ENCODE assay signal across 11 mouse cellular contexts in genomic region chr13:71050646-71051045, GRCm38 (mm10).
DNase-seq lines count a peak whose midpoint lies in the region; ATAC-seq and TF ChIP-seq lines count a peak whose summit lies in the region.
"Had no signal": no experiment of that assay in that cellular context is flagged by ENCODE, and none has a peak within 500 bp of the region (broad histone marks: within the 10 kb centered on the region; RNA-seq: fewer than 3 reads in every experiment).

No protein-coding gene starts in this region.

- H3K9me3 ChIP-seq in forebrain, embryonic 14.5 days (replicated peaks; ENCODE audit: control insufficient read depth, low read length): no peaks in the 10 kb centered on the region
- no peaks in the 10 kb centered on the region for H3K9me3 ChIP-seq in forebrain, embryonic 16.5 days (ENCODE audit: control insufficient read depth, low read length)
- H3K9me3 ChIP-seq in lung, embryonic 14.5 days (ENCODE audit: low read depth, low read length): no peaks in the 10 kb centered on the region
- H3K9me3 ChIP-seq in embryonic facial prominence, embryonic 12.5 days: no peaks in the 10 kb centered on the region
- H3K9me3 ChIP-seq in midbrain, embryonic 16.5 days (replicated peaks; ENCODE audit: control insufficient read depth, low read length, poor library complexity, severe bottlenecking): no peaks in the 10 kb centered on the region

- TF ChIP-seq CTCF in lung, embryonic 14.5 days (IDR thresholded peaks at IDR 0.05; ENCODE audit: low read depth): no peak

- H3K4me1 ChIP-seq in forebrain, embryonic 14.5 days (ENCODE audit: control insufficient read depth, insufficient read depth, low read length): peaks cover 11% of the 10 kb centered on the region
- peaks cover 6% of the 10 kb centered on the region for H3K4me1 ChIP-seq in forebrain, embryonic 16.5 days (replicated peaks; ENCODE audit: control insufficient read depth, insufficient read depth, low read length)
- H3K4me1 ChIP-seq in lung, embryonic 14.5 days (ENCODE audit: insufficient read depth): no peaks in the 10 kb centered on the region
- H3K4me1 ChIP-seq in embryonic facial prominence, embryonic 12.5 days: no peaks in the 10 kb centered on the region
- peaks cover 16% of the 10 kb centered on the region for H3K4me1 ChIP-seq in midbrain, embryonic 16.5 days (ENCODE audit: control insufficient read depth, insufficient read depth, low read length)

- 0 out of 2 replicates have a peak overlapping the region, but pooled peaks have one; percentile 6 for H3K4me2 ChIP-seq in forebrain, embryonic 14.5 days (ENCODE audit: low read length)
- H3K4me2 ChIP-seq in forebrain, embryonic 16.5 days (ENCODE audit: low read length): no peak overlapping the region
- H3K4me2 ChIP-seq in lung, embryonic 14.5 days: peak overlapping the region; percentile 44
- H3K4me2 ChIP-seq in embryonic facial prominence, embryonic 12.5 days (replicated peaks): peak overlapping the region; percentile 32; the same call in 1 of the 2 replicates
- peak overlapping the region; percentile 36 for H3K4me2 ChIP-seq in midbrain, embryonic 16.5 days (ENCODE audit: low read length)

- ATAC-seq in forebrain, embryonic 14.5 days: no peak
- ATAC-seq in forebrain, embryonic 16.5 days: no peak
- no peak for ATAC-seq in lung, embryonic 14.5 days (ENCODE audit: insufficient read depth)
- ATAC-seq in embryonic facial prominence, embryonic 12.5 days (ENCODE audit: insufficient number of reproducible peaks, insufficient read depth, low FRiP score, low TSS enrichment): no peak
- no peak for ATAC-seq in midbrain, embryonic 16.5 days

- no peak overlapping the region for H3K27ac ChIP-seq in forebrain, embryonic 14.5 days (ENCODE audit: low read depth, low read length)
- H3K27ac ChIP-seq in forebrain, embryonic 16.5 days (ENCODE audit: low read length): no peak overlapping the region
- H3K27ac ChIP-seq in lung, embryonic 14.5 days (ENCODE audit: low read depth): no peak overlapping the region
- H3K27ac ChIP-seq in embryonic facial prominence, embryonic 12.5 days: no peak overlapping the region
- no peak overlapping the region for H3K27ac ChIP-seq in midbrain, embryonic 16.5 days (ENCODE audit: low read length)

- no peak overlapping the region for H3K4me3 ChIP-seq in forebrain, embryonic 14.5 days (ENCODE audit: low read depth, low read length)
- H3K4me3 ChIP-seq in forebrain, embryonic 16.5 days (replicated peaks; ENCODE audit: low read length): no peak overlapping the region
- no peak overlapping the region for H3K4me3 ChIP-seq in lung, embryonic 14.5 days (ENCODE audit: low read depth, low read length)
- H3K4me3 ChIP-seq in embryonic facial prominence, embryonic 12.5 days: no peak overlapping the region
- no peak overlapping the region for H3K4me3 ChIP-seq in midbrain, embryonic 16.5 days (ENCODE audit: low read depth, low read length)

- H3K27me3 ChIP-seq in forebrain, embryonic 14.5 days (replicated peaks; ENCODE audit: control insufficient read depth, insufficient read depth, low read length): peaks cover 9% of the 10 kb centered on the region; the same call in 1 of the 2 replicates
- H3K27me3 ChIP-seq in forebrain, embryonic 16.5 days (replicated peaks; ENCODE audit: control insufficient read depth, insufficient read depth, low read length): no peaks in the 10 kb centered on the region
- H3K27me3 ChIP-seq in lung, embryonic 14.5 days (ENCODE audit: insufficient read depth, low read length): no peaks in the 10 kb centered on the region
- no peaks in the 10 kb centered on the region for H3K27me3 ChIP-seq in embryonic facial prominence, embryonic 12.5 days
- H3K27me3 ChIP-seq in midbrain, embryonic 16.5 days (ENCODE audit: control insufficient read depth, insufficient read depth, low read depth, low read length): no peaks in the 10 kb centered on the region; the same call in 1 of the 2 replicates

- H3K36me3 ChIP-seq in forebrain, embryonic 14.5 days (ENCODE audit: control insufficient read depth, insufficient read depth, low read length): no peaks in the 10 kb centered on the region
- no peaks in the 10 kb centered on the region for H3K36me3 ChIP-seq in forebrain, embryonic 16.5 days (ENCODE audit: control insufficient read depth, insufficient read depth)
- H3K36me3 ChIP-seq in lung, embryonic 14.5 days (ENCODE audit: insufficient read depth): no peaks in the 10 kb centered on the region
- H3K36me3 ChIP-seq in embryonic facial prominence, embryonic 12.5 days: no peaks in the 10 kb centered on the region
- H3K36me3 ChIP-seq in midbrain, embryonic 16.5 days (ENCODE audit: control insufficient read depth, insufficient read depth, low read length): no peaks in the 10 kb centered on the region

- 43% methylated on average over 13 of the region's 13 CpGs for WGBS in forebrain, embryonic 14.5 days
- 29% methylated on average over 13 of the region's 13 CpGs for WGBS in forebrain, embryonic 16.5 days
- 28% methylated on average over 13 of the region's 13 CpGs for WGBS in lung, embryonic 14.5 days
- 26% methylated on average over 13 of the region's 13 CpGs for WGBS in embryonic facial prominence, embryonic 12.5 days
- WGBS in midbrain, embryonic 16.5 days: 28% methylated on average over 13 of the region's 13 CpGs

- DNase-seq in forebrain, embryonic 14.5 days (ENCODE audit: low spot score): no peak
- DNase-seq in lung, embryonic 14.5 days: peak; percentile 34
- no peak for DNase-seq in lung, adult 18-20 months
- DNase-seq in MN1 (ENCODE audit: low spot score): no peak
- DNase-seq in urinary bladder, postnatal 4 days (ENCODE audit: low spot score in 2 of 2): no peak
- DNase-seq: gastrocnemius, postnatal 10 days; kidney, adult 8-10 months; left cerebral cortex, postnatal 4 days had no signal

- H3K9ac ChIP-seq in forebrain, embryonic 14.5 days (ENCODE audit: low read length): no peak overlapping the region
- H3K9ac ChIP-seq in forebrain, embryonic 16.5 days (replicated peaks; ENCODE audit: low read depth, low read length): no peak overlapping the region
- no peak overlapping the region for H3K9ac ChIP-seq in lung, embryonic 14.5 days
- no peak overlapping the region for H3K9ac ChIP-seq in embryonic facial prominence, embryonic 12.5 days
- H3K9ac ChIP-seq in midbrain, embryonic 16.5 days (ENCODE audit: low read depth, low read length): no peak overlapping the region
